Mouse (Mus musculus): ENCODE results near the gene Sdcbp2.
A peak's percentile ranks its signal among the peaks of the same experiment; 100 is the strongest.

Sdcbp2 gene

DNA sequence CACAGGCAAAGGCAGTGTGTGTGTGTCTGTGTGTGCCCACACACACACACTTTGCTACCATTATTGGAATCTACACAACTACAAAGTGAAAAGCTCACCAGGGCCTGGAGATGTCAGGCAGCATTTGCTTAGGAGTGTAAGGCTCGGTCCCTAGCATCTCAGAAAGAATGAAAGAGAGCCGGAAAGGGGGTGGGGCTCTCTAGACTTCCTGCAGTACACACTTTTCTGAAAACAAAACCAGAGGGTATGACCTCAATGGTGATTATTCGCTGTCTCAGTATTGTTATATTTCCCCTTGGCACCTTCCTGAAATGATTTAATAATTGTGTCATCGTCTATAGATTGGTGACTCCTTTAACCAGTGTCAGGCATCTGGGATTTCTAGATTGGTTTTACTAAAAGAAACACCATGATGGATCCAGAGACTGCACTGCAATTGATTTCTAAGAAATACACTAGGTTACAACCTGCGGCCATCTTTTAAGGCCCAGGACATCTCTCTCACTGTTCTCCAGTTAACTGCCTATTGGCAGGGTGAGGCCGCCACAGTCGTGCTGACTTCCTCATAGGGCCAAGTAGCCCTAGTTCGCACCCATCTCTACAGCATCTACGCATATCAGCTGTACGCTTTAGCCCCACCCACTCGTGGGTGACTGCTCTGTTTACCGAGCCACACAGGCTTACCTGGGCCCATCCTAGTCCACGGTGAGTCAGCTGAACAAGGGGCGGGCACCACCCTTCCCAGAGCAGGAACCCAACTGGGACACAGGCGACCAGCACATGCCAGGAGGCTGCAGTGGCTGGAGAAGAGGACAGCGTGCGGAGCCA lies at the start of gene Sdcbp2:
TSS of gene Sdcbp2 (plus strand) at position 750 of the 828 bp plus-strand sequence.
- no peak for DNase-seq

DNA sequence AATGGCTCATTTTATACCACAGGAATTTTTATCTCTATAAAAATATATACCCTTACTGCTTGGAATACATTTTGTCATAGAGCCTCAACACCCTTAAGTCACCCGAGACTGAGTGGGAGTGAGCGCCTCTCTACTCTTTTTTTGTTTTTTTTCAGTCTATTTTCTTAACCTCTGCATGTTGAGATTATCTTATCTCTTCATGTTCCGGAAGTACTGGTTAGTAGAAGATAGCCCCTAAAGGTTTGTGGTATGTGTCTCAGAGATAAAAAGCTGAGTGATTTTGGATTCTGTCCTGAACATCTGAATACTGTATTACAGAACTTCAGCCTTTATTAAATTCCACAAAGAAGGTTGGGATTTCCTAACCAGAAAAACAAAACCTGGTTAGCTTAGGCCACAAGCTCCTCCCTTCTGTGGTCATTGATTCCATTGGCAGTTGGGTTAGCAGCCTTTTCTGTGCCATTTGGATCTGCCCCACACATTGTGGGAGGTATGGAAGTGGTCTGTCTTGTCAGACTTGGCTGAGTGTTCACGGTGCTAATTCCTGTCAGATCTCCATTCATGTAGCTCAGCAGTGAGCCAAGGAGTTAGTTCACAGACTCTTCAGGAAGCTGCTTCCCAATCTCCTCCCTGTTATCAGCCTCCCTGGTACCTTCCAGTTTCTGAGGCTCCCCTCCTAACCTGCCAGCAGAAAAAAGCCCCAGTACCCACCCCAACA lies 47.9 kb upstream of the Sdcbp2 start:
- no peak for DNase-seq

DNA sequence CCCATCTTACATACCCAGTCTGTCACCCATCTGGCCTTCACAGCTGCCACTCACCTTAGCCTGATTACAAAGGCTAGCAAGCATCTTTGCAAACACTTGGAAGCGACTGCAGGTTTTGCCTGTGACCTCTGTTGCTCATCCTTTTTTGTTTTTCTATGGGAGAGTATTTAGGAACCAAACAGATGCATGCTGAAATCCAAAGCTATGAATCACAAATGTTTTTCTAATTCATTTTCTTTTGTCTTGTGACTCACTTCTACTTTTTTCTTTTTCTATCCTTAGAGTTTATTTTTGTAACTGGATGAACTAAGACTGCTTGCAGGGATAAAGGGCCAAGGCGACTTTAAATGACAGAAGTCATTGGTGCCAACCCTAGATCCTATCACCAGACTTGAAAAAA lies 46.9 kb upstream of the Sdcbp2 start:
- DNase-seq = no peak

DNA sequence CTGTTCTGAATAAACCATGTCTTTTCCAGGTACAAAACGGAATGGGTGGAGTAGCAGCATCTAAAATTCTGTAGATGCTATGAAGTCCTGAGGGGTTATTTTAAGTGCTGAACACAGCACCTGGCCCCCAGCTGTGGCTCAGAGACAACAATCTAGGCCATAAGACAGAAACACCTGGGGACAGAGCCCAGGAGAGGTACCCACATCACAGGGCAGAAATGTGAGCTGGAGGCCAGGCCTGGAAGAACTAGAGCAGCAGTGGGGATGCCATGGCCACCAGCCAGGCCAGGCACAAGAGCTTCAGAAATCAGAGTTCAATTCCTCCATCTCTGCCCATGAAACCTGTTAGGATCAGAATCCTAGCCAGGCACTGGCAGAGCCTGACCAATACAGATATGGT lies 44.4 kb upstream of the Sdcbp2 start:
- DNase-seq = no peak

DNA sequence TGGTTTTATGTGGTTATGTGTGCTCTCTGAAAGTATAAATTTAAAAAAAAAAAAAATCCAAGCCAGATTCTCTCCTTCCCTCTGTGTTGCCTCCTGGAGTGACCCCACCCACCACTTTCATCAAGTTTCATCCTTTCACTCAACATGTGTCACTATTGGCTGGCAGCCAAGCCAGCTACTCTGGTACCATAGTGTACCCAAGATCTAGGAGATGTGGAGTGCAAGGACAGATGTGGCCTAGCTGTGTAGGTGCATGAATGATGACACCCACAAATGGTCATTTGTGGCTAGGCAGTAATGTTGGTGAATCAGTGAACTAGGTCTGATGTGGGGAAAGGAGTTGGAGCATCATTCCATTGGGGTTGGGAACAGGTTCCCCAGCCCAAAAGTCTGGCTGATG lies 43.3 kb upstream of the Sdcbp2 start:
- no peak for DNase-seq

DNA sequence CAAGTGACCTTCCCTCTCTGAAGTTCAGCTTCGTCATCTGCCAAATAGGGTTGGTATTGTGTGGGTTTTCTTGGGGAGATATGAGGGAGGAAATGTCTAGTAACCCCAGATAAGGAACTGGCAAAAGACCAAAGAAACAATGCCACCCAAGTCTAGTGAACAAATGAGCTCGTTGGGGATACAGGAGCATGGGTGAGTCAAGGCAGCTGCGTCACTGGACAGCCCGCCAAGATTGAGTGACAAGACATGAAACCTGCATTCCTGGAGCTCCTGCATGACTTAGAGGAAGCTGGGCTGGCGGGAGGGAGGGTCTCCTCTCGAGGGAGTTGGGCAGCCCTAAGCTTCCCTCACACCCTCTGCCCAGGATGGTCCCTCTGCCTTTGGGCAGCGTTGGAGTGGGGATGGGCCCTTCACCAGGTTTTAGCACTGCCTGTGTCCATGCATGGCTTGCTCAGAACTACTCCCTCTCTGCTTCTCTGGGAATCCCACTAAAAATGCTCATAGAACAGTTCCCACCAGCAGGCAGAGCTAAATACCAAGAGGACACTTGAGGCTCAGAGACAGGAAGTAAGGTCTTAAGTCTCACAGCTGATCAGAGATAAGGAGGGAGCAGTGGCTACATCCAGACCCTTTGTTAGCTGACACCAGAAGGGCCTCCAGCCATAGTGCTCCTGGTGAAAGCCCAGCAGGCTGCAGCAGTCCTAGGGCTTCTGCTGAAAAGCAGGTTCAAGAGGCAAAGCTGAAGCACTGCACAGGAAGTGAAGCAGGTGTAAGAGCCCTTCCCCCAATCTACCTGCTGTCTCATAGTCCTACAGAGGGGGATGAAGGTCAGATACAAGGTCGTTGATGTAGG lies 41.8 kb upstream of the Sdcbp2 start:
- no peak for DNase-seq

DNA sequence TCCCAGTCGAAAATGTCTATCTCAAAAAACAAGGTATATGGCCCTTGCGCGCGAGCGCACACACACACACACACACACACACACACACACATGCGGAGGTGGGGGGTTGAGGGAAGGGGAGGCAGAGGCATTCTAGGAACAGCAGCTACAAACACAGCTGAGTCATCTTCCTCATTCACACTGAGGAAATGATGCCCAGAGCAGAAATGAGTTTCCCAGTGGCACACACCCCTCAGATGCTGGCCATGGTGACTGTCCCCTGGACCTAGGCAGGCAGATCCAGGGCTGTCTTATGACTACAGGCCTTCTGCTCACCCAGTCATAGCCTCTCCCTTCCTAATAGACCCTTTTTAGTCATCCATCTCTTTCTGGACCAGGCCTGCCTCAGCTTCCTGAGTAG lies 38.8 kb upstream of the Sdcbp2 start:
- no peak for DNase-seq

DNA sequence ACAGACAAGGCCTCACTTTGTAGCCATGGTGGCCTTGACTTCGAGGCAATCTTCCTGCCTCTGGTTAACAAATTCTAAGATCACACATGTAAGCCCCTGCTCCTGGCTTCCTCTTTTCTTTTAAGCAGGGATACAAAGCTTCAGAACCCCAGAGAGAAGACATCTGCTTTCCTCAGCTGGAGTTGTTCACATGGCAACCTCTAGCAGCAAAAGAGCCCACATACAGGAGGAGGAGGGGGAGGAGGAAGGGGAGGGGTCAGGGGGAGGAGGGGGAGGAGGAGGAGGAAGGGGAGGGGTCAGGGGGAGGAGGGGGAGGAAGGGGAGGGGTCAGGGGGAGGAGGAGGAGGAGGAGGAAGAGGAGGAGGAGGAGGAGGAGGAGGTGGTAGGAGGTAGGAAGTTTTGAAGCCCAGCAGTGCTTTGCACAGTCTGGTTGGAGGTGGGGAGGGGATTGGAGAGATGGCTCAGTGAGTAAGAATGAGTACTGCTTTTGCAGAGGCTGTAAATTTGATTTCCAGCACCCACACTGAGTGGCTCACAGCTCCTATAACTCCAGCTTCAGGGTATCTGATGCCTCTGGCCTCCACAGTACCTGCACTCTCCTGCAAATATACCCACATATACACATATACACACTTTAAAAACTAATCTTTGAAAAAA lies 36.3 kb upstream of the Sdcbp2 start:
- DNase-seq = no peak

DNA sequence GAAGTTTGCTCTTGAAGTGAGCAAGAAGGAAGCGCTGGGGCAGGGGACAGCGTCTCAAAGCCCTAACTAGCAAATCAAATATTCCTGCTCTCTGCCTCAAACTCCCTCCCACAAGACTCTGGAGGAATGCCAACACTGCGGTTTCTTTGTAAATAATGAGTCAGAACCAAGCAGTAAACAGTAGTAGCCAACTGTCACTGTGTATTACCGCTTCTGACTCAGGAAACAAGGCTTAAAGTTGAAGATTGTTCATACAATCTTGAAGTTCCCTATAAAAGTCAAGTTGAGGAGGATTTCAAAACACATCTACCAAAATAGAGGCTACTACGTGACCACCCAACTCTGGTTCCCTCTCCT lies 35.8 kb upstream of the Sdcbp2 start:
- DNase-seq = no peak

DNA sequence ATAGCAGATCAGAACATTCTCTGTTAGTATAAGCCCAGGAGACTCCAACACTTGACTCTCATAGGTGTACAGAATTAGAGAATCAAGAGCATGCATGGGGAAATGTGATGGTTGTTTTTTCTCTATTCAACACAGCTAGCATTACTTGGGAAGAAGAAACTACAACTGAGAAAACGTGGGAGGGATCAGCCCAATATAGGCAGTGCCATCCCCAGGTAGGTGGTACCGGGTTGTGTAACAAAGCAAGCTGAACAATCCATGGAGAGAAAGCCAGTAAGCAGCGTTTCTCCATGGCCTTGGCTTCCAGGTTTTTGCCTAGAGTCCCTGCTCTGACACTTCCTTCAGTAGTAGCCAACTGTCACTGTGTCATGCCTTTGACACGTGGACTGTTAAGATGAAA lies 33.8 kb upstream of the Sdcbp2 start:
- DNase-seq = no peak

DNA sequence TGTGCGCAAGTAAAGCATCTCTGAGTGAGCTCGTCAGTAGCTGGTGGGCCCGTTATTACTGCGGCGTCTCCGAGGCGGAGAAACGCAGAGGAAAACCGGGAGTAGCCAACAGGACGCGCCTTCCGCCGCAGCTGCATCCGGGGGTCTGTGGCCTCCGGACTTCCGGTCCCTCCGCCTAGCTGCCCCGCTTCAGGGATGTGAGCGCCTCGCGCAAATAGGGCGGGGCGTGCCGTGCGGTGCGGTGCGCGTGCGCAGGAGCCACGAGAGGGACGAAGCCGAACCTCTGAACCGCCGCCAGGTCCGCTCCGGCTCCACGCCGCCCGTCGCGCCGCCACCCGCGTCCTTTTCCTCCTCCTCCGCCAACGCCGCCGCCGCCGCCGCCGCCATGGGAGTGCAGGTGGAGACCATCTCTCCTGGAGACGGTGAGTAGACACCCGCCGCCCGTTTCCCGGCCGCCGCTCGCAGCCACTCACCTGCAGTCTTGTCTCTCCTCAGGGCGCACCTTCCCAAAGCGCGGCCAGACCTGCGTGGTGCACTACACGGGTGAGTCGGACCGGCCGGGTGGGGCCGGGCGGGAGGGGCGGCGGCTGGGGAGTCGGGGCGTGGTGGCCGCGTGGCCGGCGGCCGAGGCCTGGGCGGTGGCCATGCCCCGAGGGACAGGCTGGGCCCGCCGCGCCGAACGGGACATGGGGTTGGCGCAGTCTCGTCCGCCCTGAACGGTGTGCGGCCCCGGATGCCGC lies 29.9 kb upstream of the Sdcbp2 start, which contains the start of gene Fkbp1a:
TSS of gene Fkbp1a (plus strand) at position 161 of the 740 bp plus-strand sequence.
- DNase-seq = peak; percentile 98

DNA sequence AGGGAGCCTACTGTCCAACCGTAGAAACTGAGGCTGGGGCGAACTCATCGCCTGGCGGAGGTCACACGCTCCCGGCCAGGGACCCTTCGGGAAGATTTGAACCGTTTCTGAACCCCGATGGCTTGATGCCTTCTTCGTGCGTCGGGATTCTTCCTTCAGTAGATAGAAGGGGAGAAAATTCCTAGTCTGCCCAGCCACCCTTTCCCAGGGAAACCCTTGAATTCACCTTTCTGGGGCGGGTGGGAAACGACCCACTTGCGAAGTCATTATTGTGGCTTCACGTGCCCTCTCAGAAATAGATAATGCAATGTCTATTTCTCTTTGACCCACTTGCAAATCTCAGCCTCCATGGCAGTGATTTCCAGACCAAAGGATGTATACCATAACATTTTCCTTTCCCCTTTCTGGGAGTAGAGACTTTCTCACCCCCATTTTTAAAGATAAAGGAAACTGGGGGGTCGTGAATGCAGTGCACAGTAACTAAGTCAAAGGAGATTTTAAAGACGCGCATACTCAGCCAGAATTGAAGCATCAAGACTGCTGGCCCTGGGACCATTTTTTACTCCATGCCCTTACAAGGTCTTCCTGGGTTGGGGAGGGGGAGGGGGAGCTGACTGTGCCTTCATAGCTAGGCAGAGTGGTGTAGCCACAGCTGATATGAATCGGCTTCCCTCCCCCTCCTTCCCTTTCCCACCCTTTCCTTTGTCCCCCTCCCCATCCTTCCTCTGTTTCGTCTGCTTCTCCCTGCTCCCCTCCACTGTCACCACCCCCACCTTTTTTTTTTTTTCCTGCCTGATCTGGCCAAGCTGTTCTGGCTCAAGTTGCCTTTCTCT lies 29.1 kb upstream of the Sdcbp2 start:
- peak; percentile 54 for DNase-seq

DNA sequence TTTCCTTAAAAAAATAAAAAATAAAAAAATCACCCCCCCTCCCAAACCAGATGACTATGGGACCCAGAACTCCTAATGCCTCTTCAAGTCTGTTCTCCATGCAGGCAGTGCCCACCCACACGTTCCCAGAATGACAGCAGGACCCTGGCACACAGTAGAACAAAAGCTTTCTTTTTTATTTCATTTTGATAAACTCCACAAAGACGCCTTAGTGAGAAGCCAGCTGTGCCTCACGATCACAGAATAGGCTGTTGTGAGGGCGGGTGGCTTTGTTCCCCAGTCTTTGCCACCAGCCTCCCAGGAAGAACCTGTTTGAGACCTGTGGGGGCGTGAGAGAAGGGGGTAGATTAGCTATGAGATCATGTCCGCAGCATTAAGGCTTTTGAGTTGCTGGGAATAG lies 27.7 kb upstream of the Sdcbp2 start:
- no peak for DNase-seq

DNA sequence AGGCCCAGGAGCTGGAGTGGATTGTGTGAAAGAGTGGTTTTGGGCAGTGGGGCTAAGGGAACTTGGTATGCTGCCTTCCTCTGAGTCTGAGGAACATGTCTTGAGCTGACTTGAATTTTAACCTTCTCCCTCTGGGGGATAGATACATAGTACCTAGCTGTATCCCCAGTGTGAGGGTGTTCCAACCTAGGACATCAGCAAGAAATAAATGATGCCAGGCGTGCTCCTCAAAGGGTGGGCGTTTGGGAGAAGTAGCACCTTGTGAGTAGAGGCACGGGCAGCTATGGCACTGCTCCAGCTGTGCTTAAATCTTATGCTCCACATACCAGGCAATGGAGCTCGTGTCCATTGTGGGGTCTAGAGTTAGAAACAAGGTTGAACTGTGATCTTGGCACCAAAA lies 25.9 kb upstream of the Sdcbp2 start:
- DNase-seq = no peak

DNA sequence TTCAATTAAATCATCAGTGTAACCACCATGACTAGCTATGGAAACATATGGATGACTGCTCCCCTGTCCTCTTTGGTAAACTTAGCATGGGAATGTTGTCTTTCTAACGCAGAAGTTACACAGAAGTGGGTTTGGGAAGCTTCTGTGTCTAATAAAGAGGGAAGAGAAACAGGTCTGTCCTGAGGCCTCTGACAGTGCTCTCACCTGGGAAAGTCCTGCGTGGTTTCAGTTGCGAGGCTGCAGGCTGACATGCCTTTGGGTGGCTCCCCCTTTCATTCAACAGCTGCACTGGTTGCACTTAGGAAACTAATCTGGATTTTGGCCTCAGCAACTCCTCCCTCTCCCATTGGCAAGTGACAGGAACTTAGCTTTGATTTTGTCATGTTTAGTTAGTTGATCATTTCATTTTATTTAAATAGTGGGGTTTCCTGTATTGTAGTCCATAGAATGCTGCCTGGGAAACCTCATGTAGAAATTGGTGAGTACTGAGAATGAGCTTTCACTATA lies 22.8 kb upstream of the Sdcbp2 start:
- no peak for DNase-seq

DNA sequence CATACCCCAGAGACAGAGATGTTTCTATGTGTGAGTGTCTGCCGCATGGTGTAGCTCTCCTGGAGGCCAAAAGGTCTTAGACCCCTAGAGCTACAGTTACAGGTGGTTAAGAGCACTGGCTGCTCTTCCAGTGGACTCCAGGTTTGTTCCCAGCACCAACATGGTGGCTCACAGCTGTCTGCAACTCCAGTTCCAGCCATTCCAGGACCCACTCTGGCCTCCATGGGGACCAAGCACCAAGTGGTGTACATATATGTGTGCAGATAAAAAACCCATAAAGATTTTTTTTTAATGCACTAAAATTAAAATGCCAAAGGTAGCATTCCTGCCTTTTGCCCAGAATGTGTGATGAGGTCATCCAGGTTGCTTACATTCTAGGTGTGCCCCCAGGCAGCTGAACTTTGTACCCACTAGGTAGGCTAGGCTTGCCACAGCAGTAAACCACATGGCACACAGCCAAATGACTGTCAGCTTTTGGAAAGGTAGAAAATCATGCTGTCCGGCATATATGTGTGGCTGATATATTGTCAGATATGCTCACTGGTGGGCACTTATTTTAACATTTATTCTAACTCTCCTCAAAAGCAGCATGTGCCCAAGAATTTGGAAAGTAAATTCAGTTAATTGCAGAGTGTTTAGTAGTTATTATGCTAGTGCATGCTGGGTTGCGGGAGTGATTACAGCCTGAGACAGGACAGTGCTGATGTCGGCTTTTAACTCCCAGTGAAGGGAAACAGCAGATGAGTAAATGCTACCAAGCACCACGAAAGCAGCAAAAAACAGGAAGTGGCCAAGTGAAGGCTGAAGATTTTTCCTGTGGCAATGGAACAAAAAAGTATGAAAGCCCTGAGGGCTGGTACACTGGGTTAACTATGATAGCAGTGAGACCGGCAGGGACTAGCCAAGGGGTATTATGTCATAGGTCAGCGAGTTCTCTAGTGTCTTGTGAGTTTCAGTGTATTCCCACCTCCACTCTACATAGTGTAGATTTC lies 9.2 kb upstream of the Sdcbp2 start:
- DNase-seq = no peak

DNA sequence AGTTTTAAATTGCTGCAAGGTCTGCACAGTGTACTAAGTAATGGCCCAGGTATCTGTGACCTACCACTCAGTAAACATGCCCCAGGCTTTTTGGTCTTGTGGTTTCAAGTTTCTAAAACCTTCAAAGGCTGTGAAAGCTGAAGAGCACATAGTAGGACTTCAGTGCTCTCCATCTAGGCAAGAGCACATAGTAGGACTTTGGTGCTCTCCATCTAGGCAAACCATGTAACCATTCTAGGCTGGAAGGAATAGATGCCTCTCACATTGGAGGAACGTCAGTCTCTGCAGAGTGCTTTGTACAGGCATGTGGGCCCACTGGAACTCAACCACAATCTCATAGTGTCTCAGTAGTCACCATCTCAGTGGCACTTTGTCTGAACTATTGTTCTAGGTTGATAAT lies 8.4 kb upstream of the Sdcbp2 start:
- DNase-seq = no peak

DNA sequence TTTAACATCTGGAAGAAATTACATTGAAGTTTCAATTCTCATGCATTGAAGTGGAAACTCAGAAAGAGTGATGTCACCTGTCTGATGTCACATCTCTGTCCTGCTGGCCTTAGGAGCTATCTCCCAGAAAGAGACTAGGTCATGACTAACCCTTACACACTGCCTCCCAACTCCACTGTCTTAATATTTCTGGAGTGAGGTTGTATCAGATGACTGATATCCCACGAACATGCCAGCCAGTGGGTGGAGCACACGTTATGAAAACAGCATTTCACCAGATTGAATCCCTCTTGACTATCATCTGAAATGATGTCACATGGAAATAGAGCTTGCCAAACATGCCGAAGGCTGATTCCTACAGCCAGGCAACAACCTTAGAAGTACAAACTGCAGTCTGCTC lies 7.4 kb upstream of the Sdcbp2 start:
- no peak for DNase-seq

DNA sequence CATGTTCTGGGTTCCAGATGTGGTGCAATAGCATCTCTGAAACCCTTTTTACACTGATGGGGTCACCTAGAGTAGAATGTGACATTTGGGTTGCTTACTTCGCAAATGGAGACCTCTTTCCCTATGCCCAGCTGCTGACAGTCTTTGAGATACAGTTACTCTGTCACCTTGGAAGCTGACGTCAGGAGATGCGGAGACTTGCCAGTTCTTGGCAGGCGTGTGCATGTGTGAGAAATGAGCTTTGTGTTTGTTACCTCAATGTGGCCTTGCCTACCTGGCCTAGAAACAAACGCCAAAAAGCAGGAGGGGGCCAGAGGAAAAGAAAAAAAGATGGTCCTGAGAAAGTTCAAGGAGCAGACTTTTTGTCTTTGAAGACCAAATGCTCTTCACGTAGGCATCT lies 5.6 kb upstream of the Sdcbp2 start:
- no peak for DNase-seq

DNA sequence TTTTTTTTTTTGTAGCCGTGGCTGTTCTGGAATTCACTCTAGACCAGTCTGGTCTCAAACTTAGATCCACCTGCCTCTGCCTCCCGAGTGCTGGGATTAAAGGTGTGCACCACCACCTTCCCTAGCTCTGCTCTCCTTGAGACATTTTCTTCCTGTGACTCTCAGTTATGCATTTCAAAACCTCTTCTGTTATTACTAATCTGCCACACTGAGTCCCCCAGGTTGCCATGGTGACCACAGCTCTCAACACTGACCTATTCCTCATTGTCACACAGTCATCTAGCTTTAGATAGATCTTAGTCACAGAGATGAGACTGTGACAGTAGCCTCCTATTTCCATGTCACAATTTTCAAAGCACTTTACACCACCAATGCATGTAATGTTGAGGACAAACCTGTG lies 3.0 kb upstream of the Sdcbp2 start:
- no peak for DNase-seq

All from cerebellum, adult 9-11 months (tissue).